Mouse (Mus musculus): ENCODE measurements around the gene Gpsm2. TPM values are rescaled to one million over a fixed set of nuclear protein-coding genes. Genes with fewer than 3 reads are reported as not detected.

Gpsm2 gene
- total and polyA plus RNA-seq, 3 experiments = 9.7 to 11.2 (median 10.4) TPM

DNA sequence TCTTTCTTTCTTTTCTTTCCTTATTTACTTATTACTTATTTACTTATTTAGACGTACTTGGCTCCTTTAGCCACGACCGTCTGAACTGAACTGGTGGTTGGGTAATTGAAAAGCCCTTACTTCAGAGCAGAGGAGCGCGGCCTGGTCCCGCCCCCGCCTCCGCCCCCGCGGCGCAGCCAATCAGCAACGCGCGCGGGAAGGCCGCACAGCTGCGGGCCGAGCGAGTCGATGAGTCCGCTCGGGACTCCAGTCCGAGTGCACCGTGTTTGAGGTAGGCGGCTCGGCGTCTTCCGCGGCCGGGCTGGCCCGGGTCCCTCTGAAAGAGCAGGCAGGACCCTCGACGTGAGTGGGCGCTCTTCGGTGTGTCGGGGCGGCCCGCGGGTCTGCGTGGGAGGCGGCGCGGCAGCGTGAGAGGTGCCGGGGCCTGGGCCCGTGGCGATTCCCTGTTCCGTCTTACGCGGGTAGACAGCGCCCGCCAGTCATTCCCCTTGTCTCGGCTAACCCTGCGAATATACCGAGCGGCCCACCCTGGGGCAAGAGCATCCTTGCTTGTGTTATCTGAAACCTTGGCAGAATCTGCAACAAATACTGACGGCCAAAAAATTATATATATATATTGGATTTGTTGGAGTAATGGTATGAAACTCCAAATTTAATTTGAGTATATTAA lies 68.3 kb downstream of the Gpsm2 start, which contains the start of gene Clcc1:
Gene Clcc1 (plus strand): TSS at position 204 of the 670 bp plus-strand sequence.
- peak within 1 kb of the TSS; percentile 97 for H3K4me2 ChIP-seq (ENCODE audit: insufficient read depth, low read depth, poor library complexity, severe bottlenecking)
- TF ChIP-seq E2F4 (IDR thresholded peaks at IDR 0.05; ENCODE audit: insufficient replicate concordance, low read depth, low read length) = peak; percentile 27; the same call in 1 of the 2 replicates
- TF ChIP-seq NELFE (IDR thresholded peaks at IDR 0.05; ENCODE audit: low read depth, low read length) = peak; percentile 84
- 0 out of 2 replicates have a peak, but pooled peaks have one; percentile 45 for TF ChIP-seq NRF1 (IDR thresholded peaks at IDR 0.05; ENCODE audit: low read depth, low read length)
- TF ChIP-seq MEF2A (IDR thresholded peaks at IDR 0.05; ENCODE audit: borderline replicate concordance, low read depth, low read length) = peak; percentile 49; the same call in 1 of the 2 replicates
- peak; percentile 94 for TF ChIP-seq POLR2A (IDR thresholded peaks at IDR 0.05; ENCODE audit: low read depth, low read length)
- no peak for TF ChIP-seq BHLHE40 (IDR thresholded peaks at IDR 0.05; ENCODE audit: low read depth, low read length)
- peak; percentile 85 for TF ChIP-seq TCF12 (IDR thresholded peaks at IDR 0.05; ENCODE audit: low read depth, low read length)
- no peak for TF ChIP-seq POLR2AphosphoS2 (IDR thresholded peaks at IDR 0.05; ENCODE audit: low read depth, low read length)
- TF ChIP-seq MAZ (IDR thresholded peaks at IDR 0.05; ENCODE audit: low read depth, low read length) = peak; percentile 62; the same call in 1 of the 2 replicates
- peak; percentile 81 for TF ChIP-seq SIN3A (IDR thresholded peaks at IDR 0.05; ENCODE audit: low read length)
- peak; percentile 88 for TF ChIP-seq ZMIZ1 (IDR thresholded peaks at IDR 0.05; ENCODE audit: low read depth, low read length)
- peak; percentile 38; the same call in 1 of the 2 replicates for TF ChIP-seq IRF4 (IDR thresholded peaks at IDR 0.05; ENCODE audit: low read depth, low read length)
- peak; percentile 81 for TF ChIP-seq HCFC1 (IDR thresholded peaks at IDR 0.05; ENCODE audit: low read depth, low read length)
- peak; percentile 76; the same call in 1 of the 2 replicates for TF ChIP-seq TBP (conservative IDR thresholded peaks at IDR 0.05; ENCODE audit: low read depth, low read length)
- peak; percentile 54; the same call in 1 of the 2 replicates for TF ChIP-seq ELF1 (IDR thresholded peaks at IDR 0.05; ENCODE audit: low read depth, low read length)
- TF ChIP-seq CHD2 (IDR thresholded peaks at IDR 0.05; ENCODE audit: low read length) = peak; percentile 69; the same call in 1 of the 2 replicates
- peak; percentile 38; the same call in 1 of the 2 replicates for TF ChIP-seq MXI1 (IDR thresholded peaks at IDR 0.05; ENCODE audit: low read depth, low read length)
- no peak for TF ChIP-seq SMC3 (IDR thresholded peaks at IDR 0.05; ENCODE audit: low read depth, low read length)
- TF ChIP-seq MAFK (IDR thresholded peaks at IDR 0.05; ENCODE audit: insufficient replicate concordance, low read length) = no peak
- TF ChIP-seq KAT2A (IDR thresholded peaks at IDR 0.05; ENCODE audit: insufficient replicate concordance, low read length) = 0 out of 2 replicates have a peak, but pooled peaks have one; percentile 47
- peaks cover 3 to 11% of the 10 kb centered on the region in 2 experiments for H3K36me3 ChIP-seq (replicated peaks in 1 of 2; ENCODE audit: control insufficient read depth in 1 of 2, insufficient read depth in 1 of 2, low read length in 1 of 2)
- peak; percentile 89 for DNase-seq (ENCODE audit: extremely low read depth)
- H3K27me3 ChIP-seq (replicated peaks) = no peaks in the 10 kb centered on the region
- dilution Hi-C loops (cut with MboI; ENCODE audit: extremely low pct_ligation_motif_present, extremely low pct_unique_long_range_greater_than_20kb, low sequenced_read_pairs) (no loop called here), in situ Hi-C loops (cut with MboI; ENCODE audit: low pct_ligation_motif_present, low pct_unique_long_range_greater_than_20kb, low sequenced_read_pairs) (loop anchor here (25.0 kb wide), 1 partner anchor 408 kb away; no protein-coding TSS in a partner anchor)
- peaks cover 4% of the 10 kb centered on the region for H3K9me3 ChIP-seq (replicated peaks; ENCODE audit: low read length)
- peak within 1 kb of the TSS; percentile 75 for H3K9ac ChIP-seq (ENCODE audit: insufficient read depth, low read depth)
- peak within 1 kb of the TSS; percentile 55 to 89 (median 80) for H3K4me3 ChIP-seq (replicated peaks in 1 of 3; ENCODE audit: low read depth in 2 of 3, low read length in 2 of 3, poor library complexity in 1 of 3)
- H3K79me2 ChIP-seq (replicated peaks; ENCODE audit: control insufficient read depth, extremely low read depth, insufficient read depth, poor library complexity, severe bottlenecking) = peaks cover 15% of the 10 kb centered on the region
- peaks cover 3 to 16% of the 10 kb centered on the region in 2 experiments; a peak in 2 of 4 replicates for H3K4me1 ChIP-seq (ENCODE audit: control insufficient read depth in 1 of 2, insufficient read depth in 2 of 2)
- H3K27ac ChIP-seq (ENCODE audit: insufficient read depth, low read depth) = peak within 1 kb of the TSS; percentile 27
